Mouse (Mus musculus) ES-Bruce4 (cell line): ENCODE data around the gene Patj.

Source experiments
- CTCF ChIP-seq: IDR thresholded peaks from one replicate; pipeline ENCODE4 v1.8.1; 2011; ENCODE audit warnings: low read depth, low read length
- POLR2A ChIP-seq: IDR thresholded peaks from one replicate; pipeline ENCODE4 v1.8.1; 2011; ENCODE audit warnings: low read length; ENCODE audit not compliant: insufficient read depth

DNA sequence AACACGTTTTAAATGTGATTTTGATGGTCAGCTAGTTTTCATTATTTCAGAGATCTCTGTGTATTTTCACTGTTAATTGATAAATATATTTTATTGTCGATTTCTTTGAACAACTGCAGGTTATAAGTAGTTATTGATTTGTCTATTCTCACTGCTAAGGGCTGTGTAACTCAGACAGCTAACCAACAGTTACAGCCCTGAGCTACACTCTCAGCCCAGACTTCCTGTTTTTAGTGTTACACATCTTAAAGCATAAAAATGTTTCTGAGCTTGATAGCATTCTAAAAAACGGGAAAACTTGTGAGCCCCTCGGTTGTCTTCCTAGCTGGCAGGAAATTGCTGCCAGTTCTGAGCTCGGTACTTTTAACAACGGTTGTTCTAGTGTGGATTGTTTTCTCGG lies 75.8 kb downstream of the Patj start:
- TF ChIP-seq CTCF, result no peak
- no peak for TF ChIP-seq POLR2A
